ENCODE assay signal across 22 mouse cellular contexts in the genomic region with DNA sequence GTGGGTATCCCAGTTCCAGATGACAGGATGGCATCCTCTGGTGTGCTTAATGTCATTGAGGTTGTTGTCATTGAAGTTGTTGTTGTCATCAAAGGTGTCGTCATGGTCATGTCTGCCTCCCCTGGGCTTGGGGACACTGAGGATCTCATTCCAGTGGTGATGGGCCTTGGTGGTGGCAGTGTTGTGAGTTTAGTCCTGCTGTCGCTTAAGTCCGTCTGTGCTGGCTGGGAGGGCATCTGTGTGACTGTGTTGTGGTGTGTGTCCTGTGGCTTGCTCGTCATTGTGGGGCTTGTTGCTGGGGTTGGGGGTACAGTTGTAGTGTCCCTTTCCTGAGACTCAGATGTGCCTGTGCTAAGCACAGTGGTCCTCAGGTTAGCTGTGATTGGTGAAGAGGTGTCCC. TPM values are rescaled to one million over a fixed set of nuclear protein-coding genes. Genes with fewer than 3 reads are reported as not detected.
"Had no signal": no experiment of that assay in that cellular context is flagged by ENCODE, and none has a peak within 500 bp of the region (broad histone marks: within the 10 kb centered on the region; RNA-seq: fewer than 3 reads in every experiment).

A gene (minus strand): TSS at position 101 of the 400 bp plus-strand sequence.

- DNase-seq: left cerebral cortex, postnatal 4 days; liver; liver, embryonic 13.5 days; liver, postnatal 0 days; lung, adult 18-20 months; lung, adult 2 months; lung, embryonic 14.5 days; lung, postnatal 10 days; lung, postnatal 14 days; lung, postnatal 36 days; lung, postnatal 4 days; midbrain, embryonic 14.5 days had no signal

RNA-seq across cellular contexts. Expression of the gene that starts here (rescaled TPM):
- total RNA-seq: left cerebral cortex, postnatal 10 days; left cerebral cortex, postnatal 14 days; left cerebral cortex, postnatal 25 days; left cerebral cortex, postnatal 36 days; left cerebral cortex, postnatal 4 days; liver, adult 2 months; megakaryocyte progenitor cell, adult 5-6 weeks; megakaryocyte, adult 5-6 weeks; megakaryocyte-erythroid progenitor cell, adult 5-6 weeks; midbrain, postnatal 0 days; monocyte, adult 5-6 weeks had no signal
